Mouse (Mus musculus) MEL-GATA-1-ER (cell line): ENCODE measurements around the gene Cltc.
A peak's percentile ranks its signal among the peaks of the same experiment; 100 is the strongest.

Experiments
- DNase-seq: peaks from one replicate; pipeline ENCODE4 v3.0.0-alpha.2; 2012; ENCODE audit warnings: low read depth; ENCODE audit errors: extremely low read depth

Cltc gene

GRCm38 (mm10) chr11:86683395-86684125 lies 73.8 kb downstream of the Cltc start, which contains the start of the genes Vmp1 and Ptrh2:
Vmp1 (minus strand) TSS chr11:86683836.
Ptrh2 (plus strand) TSS chr11:86683985.
- peak; percentile 95 for DNase-seq

- peak; percentile 31 for DNase-seq
Measured at GRCm38 (mm10) chr11:86682861-86683260, 74.5 kb downstream of the Cltc start.

GRCm38 (mm10) chr11:86681423-86681822 lies 75.9 kb downstream of the Cltc start:
- no peak for DNase-seq

GRCm38 (mm10) chr11:86680729-86681128 lies 76.6 kb downstream of the Cltc start:
- DNase-seq, result no peak

- no peak for DNase-seq
Measured at GRCm38 (mm10) chr11:86678957-86679356, 78.4 kb downstream of the Cltc start.

GRCm38 (mm10) chr11:86675520-86675919 lies 81.8 kb downstream of the Cltc start:
- DNase-seq, result no peak

- no peak for DNase-seq
Measured at GRCm38 (mm10) chr11:86672772-86673171, 84.6 kb downstream of the Cltc start.

- DNase-seq, result no peak
Measured at GRCm38 (mm10) chr11:86671041-86671675, 86.2 kb downstream of the Cltc start.

- no peak for DNase-seq
Measured at GRCm38 (mm10) chr11:86668169-86668568, 89.2 kb downstream of the Cltc start.

GRCm38 (mm10) chr11:86667553-86667952 lies 89.8 kb downstream of the Cltc start:
- DNase-seq, result no peak

GRCm38 (mm10) chr11:86664406-86664805 lies 93.0 kb downstream of the Cltc start:
- no peak for DNase-seq

GRCm38 (mm10) chr11:86663977-86664376 lies 93.4 kb downstream of the Cltc start:
- no peak for DNase-seq

GRCm38 (mm10) chr11:86662986-86663895 lies 94.1 kb downstream of the Cltc start:
- DNase-seq, result peak; percentile 54

GRCm38 (mm10) chr11:86657863-86658262 lies 99.5 kb downstream of the Cltc start:
- DNase-seq, result peak; percentile 78

GRCm38 (mm10) chr11:86656849-86657567 lies 100.4 kb downstream of the Cltc start:
- no peak for DNase-seq

GRCm38 (mm10) chr11:86655671-86656070 lies 101.7 kb downstream of the Cltc start:
- peak; percentile 39 for DNase-seq

GRCm38 (mm10) chr11:86654096-86654495 lies 103.3 kb downstream of the Cltc start:
- no peak for DNase-seq

- peak; percentile 44 for DNase-seq
Measured at GRCm38 (mm10) chr11:86653446-86653845, 103.9 kb downstream of the Cltc start.

- DNase-seq, result no peak
Measured at GRCm38 (mm10) chr11:86652578-86652979, 104.8 kb downstream of the Cltc start.

GRCm38 (mm10) chr11:86650676-86651075 lies 106.7 kb downstream of the Cltc start:
- DNase-seq, result no peak

GRCm38 (mm10) chr11:86649542-86649941 lies 107.8 kb downstream of the Cltc start:
- no peak for DNase-seq
